Mouse (Mus musculus) MN1 (cell line): ENCODE results near the gene Fras1.

ENCODE experiments used
- DNase-seq: peaks from one replicate; pipeline ENCODE4 v3.0.0-alpha.2; 2016; ENCODE audit warnings: low spot score

Gene Fras1

GRCm38 (mm10) chr5:96482054-96482453, 108.3 kb downstream of the Fras1 start:
- DNase-seq = no peak

DNA sequence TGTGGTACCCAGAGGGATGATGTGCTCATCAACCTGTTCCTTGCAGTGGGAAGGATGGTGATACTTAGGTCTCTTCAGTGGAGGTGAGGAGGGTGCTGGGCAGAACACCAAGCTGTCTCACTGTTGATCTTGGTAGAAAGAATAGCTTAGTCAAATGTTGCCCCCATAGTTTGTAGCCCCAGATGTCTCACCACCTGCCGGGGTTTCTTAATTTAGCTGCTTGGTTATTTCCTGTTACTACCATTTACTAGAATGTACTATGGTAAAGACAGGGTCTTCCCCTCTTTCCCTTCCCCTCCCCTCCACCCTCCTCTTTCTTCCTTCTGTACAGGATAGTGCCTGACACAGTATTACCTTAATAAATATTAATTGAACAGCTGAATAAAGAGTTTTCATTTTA, 118.7 kb downstream of the Fras1 start:
- no peak for DNase-seq

- no peak for DNase-seq
Observed at GRCm38 (mm10) chr5:96494502-96495292, 120.9 kb downstream of the Fras1 start.

- no peak for DNase-seq
Observed at GRCm38 (mm10) chr5:96498083-96498482, 124.3 kb downstream of the Fras1 start.

DNA sequence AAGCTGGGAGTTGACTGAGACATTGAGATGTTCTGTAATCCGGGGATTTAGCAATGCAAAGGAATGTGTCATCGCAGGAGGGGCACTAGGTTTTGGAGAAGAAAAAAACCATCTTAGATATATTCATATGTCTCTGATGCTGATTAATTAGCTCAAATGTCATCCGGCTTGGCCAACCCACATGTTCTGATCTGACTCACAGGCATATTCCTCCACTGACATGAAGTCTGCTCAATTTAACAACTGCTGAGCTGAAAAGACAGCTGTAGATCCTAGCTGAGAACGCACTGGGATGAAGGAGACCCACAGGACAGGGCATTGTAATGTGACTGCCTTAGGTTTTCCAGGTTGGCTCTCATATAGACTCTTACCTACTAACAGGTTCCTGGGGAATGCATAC, 128.0 kb downstream of the Fras1 start:
- DNase-seq = no peak

- DNase-seq = no peak
Observed at GRCm38 (mm10) chr5:96502400-96502799, 128.6 kb downstream of the Fras1 start.

DNA sequence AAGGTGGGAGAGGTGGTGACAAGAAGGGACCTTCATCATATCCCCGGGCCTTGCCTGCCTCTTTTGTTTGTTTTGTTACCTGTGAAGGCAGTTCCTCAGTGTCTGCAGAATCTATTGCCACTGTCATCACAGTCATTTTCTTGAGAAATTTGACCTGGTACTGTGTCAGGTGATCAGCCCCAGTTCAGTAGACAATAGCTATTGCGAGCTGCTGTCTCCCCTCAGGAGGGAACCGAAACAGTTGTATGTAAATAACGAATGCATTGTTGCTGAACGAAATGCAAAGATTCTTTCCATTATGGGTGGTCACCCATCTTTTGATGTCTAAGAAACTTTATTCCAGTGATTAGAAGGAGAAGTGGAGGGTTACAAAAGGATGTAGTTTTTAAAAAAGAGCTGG, 137.2 kb downstream of the Fras1 start:
- no peak for DNase-seq

- no peak for DNase-seq
Observed at GRCm38 (mm10) chr5:96513327-96513726, 139.6 kb downstream of the Fras1 start.

- no peak for DNase-seq
Observed at GRCm38 (mm10) chr5:96515860-96516311, 142.1 kb downstream of the Fras1 start.

DNA sequence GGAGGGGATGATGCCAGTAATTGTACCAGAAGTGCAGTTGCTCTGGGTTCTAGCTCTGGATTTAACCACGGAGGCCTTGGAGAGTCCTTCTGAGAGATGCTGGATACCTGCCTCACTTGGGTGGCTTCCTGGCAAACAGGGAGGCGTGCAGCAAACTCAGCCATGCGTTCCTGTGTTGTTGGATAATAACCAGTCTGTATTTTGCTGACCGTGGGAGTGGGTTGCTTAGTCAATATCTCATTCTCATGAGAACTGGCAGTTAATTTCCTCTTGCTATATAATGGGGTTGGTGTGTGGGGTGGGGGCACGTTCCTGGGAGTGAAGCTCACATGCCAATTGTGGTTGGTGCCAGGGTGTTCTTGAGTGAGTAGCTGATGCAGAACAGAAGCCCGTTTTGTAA, 142.6 kb downstream of the Fras1 start:
- no peak for DNase-seq

DNA sequence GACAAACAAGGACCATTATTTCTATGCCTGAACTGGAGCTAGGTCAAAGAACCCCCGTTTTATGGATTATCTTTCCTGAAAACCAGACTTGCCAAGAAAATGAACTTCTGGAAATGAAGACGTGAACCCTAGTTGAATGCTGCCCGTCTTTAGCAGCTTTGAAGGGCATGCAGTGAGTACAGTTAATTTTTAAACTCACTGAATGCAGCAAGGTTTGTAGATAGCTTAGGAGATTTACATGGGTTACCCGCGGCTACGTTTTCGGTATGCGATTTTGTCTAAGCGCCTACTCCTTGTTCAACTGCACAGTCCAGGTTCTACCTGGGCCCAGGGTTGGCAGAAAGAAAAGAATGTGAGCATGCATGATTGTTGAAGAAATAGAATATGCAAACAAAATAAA, 147.8 kb downstream of the Fras1 start:
- no peak for DNase-seq

DNA sequence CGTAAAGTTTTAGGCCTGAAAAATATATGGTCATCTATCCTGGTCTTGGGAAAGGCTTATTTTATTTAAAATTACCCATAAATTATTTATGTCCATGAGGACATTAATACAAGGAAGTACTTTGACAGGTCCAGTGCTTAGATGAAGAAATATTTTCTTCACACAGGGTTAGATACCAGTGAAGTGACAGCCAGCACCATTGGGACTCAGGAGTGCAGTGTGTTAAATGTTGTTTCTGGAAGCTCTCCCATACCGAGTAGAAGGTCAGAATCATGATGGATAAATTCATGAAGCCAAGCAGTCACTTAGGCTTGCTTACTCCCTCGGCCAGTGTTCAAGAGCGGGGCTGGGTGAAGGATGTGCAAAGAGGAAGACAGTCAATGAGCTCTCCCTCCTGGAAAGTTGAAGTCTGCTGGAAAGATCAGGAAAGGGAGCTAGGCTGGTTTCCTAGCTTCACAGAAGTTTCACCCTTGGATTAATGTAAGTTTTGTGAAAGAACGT, 149.2 kb downstream of the Fras1 start:
- no peak for DNase-seq

DNA sequence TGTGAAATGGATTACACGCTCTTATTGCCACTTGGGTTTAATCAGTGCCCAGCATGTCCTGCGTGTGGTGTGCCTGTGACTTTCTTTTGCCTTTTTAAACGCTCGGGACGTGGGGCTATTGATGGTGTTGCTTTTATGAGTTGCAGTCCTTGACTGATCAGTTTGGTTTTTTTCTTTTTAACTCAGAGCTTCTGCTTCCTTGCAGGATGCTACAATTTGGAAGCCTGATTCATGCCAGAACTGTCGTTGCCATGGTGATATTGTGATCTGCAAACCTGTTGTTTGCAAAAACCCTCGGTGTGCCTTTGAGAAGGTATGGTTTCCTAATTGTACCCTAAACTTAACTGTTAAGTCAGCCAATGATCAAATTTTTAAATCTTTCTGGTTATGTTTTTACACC, 154.5 kb downstream of the Fras1 start:
- no peak for DNase-seq

DNA sequence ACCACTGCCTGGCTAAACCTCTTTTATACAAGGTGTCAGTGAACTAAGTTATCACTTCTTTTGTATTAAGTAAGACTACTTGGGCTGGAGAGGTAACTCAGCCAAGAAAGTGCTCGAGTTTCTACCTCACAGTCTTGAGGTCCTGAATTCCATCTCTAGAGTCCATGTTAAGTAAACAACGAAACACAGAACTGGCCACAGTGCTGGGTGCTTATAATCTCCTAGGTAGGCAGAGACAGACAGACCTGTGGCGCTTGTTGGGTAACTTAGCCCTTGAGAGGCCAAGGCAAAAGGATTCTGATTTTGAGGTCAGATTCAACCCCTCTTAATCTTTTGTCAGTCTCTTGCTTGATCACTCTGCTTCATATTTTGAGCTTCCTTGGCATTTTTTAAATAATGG, 156.8 kb downstream of the Fras1 start:
- DNase-seq = no peak

- no peak for DNase-seq
Observed at GRCm38 (mm10) chr5:96531962-96532361, 158.2 kb downstream of the Fras1 start.

DNA sequence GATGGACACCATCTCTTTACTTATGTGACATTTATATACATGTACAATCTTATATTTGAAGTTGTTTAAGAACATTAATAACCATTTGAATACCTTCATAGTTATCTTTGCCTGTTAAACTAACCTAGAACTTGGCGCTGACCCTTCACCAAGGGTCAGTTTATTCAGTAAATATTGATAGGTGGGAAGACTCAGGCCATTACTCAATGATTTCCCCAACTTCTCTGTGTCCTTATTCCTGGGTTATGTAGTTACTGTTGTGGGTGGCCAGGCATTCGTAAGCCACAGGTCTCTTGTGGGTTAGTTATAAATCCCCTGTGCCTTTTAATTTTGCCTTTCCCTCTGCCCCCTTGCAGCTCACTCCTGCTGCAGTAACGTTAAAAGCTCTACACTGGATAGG, 162.8 kb downstream of the Fras1 start:
- DNase-seq = no peak

DNA sequence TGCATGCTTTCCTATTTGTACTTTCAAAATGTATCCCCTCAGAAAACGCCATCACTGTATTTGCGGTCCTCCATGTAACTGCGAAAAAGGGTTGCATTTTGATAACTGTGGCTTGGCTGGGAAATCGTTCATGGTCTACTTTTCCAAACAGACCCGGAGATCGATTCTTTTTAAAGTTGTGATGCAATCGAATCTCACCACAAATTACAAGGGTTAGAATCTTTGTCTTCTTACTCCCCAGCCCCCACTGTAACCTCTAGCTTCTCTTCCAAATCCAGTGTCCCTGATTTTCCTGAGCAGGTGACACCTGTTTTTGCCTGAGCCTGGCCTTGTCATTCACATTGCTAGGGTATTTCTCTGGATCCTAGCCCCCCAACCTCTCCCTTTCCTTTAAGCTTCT, 163.2 kb downstream of the Fras1 start:
- DNase-seq = no peak

DNA sequence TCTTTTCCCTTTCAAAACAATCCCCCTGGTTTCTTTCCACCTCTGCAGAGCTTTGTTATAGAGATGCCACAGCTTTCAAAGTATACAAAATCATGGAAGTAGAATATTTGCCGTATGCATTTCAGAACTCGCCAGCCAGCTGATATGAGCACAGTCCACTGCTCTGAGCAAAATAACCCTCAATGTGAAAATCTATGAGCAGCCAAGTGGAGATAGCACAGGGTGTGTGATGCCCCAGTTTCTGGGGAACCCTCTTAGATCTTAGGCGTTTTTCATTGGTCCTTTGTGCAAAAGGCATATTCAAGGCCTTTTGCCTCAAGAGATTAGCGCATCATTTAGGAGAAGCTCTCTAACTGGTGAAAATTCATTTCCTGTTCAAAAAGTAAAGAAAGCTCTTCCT, 170.4 kb downstream of the Fras1 start:
- DNase-seq = no peak

DNA sequence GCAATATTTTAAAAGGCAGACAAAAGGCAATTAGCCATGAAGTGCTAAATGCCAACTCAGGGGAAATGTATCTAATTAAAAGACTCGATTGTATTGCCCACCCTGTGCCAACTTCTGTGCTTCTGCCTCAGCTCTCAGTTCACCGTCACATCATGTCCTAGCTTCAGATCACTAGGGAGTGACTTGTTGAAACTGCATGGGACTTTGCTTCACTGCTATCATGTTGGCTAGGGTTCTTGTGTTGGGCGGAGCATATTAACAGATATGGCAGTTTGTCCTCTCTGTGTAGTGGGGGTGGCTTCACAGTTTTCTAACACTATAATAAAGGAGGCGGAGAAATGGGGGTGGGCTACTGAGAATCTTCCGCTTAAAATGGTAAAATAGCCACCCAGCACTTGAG, 172.2 kb downstream of the Fras1 start:
- DNase-seq = no peak

DNA sequence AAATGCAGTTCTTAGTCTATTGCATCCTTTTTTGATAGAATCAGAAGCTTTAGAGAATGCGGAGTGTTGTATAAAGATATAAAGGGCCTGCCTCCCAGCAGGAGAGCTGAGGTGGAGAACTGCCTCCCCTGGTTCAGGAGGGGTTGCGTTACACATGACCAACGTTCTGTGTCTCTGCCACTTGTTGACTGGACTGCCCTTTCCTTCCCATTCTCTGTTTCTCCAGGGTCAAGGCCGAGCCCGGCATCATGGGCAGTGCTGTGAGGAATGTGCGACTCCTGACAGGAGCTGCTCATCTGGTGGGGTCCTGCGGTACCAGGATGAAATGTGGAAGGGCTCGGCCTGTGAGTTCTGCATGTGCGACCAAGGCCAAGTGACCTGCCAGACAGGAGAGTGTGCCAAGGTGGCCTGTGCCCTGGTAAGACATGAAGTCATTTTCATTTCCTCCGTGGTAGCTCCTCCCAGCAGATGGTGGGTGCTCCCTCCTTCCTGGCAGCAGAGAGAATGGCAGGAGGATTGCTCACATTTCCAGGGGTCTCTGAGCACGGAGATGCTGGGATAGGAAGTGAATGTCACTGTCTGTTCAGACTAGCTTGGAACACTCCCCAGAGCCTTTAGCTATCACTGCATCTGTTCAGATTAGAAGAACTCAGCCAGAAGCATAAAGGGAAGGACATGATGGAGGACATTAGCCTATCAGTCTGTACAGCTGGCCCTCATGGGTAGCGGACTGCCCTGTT, 181.4 kb downstream of the Fras1 start:
- no peak for DNase-seq

DNA sequence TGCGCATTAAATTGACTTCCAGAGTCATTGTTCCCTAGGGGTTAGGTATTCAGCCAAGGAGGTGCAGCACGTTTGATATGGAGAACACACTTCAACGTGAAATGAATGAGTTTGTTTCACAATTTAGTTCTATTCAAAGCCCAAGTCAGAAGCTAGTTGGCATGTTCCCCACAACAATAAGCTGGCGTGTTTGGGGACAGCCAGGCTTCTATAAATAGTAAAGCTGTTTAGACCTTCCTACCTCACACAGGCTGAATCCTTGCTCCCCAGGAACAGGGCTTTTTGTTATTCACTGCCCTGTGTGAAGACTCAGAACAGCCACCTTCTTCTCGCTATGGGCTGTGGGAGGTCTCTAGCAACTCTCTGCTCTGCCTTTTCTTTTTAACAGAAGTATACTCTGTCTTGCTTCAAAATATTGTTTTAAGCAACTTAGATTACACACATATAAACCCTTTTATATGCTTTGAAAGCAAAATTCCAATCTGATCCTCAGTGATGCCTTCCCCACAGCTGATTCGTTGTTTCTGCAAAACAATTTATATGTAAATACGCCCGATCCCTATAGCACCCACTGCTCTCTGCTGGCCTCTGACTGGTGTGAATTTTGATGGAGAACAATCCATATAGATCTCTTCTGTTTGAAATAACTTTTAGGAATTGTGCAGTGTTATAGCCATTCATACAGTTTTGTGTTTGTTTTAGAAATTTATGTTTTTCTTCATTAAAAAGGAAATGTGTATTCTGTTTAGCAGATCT, 184.5 kb downstream of the Fras1 start:
- no peak for DNase-seq

- DNase-seq = no peak
Observed at GRCm38 (mm10) chr5:96574586-96574985, 200.8 kb downstream of the Fras1 start.

DNA sequence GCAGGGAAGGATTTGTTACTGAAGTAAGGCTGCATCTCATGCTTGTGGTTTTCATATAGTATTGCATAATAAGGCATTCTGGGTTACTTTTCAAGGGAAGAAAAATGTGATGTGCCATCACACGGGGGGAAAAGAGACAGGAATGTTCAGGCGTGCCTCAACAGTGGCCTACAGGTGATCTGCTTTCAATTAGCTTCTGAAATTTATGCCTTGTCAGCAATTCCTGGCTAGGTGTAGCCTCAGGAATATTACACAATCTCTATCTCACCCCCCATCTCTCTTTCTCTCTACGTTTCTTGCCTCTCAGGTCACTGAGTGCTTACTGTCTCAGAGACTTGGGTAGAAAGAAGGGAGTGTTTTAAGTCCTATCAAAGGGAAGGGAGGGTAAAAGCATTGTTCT, 204.9 kb downstream of the Fras1 start:
- no peak for DNase-seq
